Mouse (Mus musculus): Measurements from ENCODE around the gene Pik3c2b. TPM values are rescaled to one million over a fixed set of nuclear protein-coding genes. Genes with fewer than 3 reads are reported as not detected.
"Not testable (repeated sequence)": the region's sequence is repeated elsewhere in the genome, so short reads cannot be mapped to it uniquely, and the experiment has no call there.

Gene Pik3c2b
- polyA plus RNA-seq, 1 experiment from 2014 or later = 8.1 TPM

DNA sequence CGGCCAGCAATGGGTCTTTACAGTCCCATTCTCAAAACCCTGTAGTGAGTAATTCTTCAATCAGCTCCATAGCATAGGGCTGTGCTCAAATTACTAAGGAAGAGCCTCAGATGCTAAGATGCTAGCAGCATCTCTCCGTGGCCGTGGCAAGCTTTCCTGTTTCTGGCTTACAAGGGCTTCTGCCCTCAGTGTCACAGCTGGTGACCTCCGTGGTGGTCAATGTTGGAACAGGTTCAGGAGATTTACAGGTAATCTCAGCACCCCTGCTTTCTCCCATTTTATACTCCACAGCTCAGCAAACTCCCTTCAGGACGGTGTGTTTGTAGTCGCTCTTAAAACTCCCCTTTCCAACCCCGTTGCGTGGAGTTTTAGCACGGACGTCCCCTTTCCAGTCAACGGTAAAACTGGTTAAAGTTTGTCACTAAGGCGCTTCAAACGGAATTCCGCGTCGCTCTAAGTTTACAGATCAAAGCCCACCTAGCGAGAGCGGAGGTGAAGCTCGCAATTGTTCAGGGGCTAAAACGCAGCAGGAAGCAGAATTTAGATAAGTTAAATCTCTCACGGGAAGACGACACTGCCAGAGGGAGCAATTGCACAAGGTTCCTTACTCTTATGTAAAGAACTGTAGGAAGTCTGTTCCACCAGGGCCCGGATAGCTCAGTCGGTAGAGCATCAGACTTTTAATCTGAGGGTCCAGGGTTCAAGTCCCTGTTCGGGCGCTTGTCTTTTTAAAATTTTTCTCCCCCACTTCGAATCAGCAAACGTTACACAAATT is 12.0 kb upstream of the Pik3c2b start:
- Histone ChIP-seq H3K4me2 (replicated peaks) (peak overlapping the region; percentile 57), H3K27ac (replicated peaks) (peak overlapping the region; percentile 83), H3K4me3 (replicated peaks) (peak overlapping the region; percentile 61), H3K4me1 (peaks cover 8% of the 10 kb centered on the region; the same call in 1 of the 2 replicates), H3K36me3 (no peaks in the 10 kb centered on the region), H3K27me3 (no peaks in the 10 kb centered on the region), H3K9ac (peak overlapping the region; percentile 44), H3K9me3 (replicated peaks) (no peaks in the 10 kb centered on the region)
- under 1% methylated on average over 28 of the region's 28 CpGs for WGBS
- ATAC-seq (ENCODE audit: insufficient number of reproducible peaks, low FRiP score, low TSS enrichment, low read depth) = peak; percentile 82

DNA sequence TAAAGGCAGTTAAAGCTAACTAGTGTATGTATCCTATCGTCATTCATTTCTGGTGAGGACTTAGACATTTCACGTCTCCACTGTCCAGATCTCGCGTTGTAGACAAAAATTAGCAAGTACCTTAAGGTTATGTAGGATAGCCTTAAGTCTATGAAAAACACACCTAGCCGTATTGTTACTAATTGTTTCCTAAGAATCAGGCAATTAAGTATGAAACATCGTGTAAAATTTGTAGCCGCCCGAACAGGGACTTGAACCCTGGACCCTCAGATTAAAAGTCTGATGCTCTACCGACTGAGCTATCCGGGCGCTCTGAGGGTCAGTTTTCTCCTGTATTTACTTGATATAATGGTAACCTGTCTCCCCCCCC is 11.4 kb upstream of the Pik3c2b start:
- Histone ChIP-seq H3K36me3 (no peaks in the 10 kb centered on the region), H3K27ac (replicated peaks) (peak overlapping the region; percentile 83), H3K4me2 (replicated peaks) (peak overlapping the region; percentile 57), H3K4me1 (peaks cover 8% of the 10 kb centered on the region; the same call in 1 of the 2 replicates), H3K27me3 (no peaks in the 10 kb centered on the region), H3K4me3 (replicated peaks) (peak overlapping the region; percentile 61), H3K9me3 (replicated peaks) (no peaks in the 10 kb centered on the region), H3K9ac (no peak overlapping the region)
- ATAC-seq (ENCODE audit: insufficient number of reproducible peaks, low FRiP score, low TSS enrichment, low read depth) = peak; percentile 73
- WGBS = 2% methylated on average over 11 of the region's 11 CpGs

DNA sequence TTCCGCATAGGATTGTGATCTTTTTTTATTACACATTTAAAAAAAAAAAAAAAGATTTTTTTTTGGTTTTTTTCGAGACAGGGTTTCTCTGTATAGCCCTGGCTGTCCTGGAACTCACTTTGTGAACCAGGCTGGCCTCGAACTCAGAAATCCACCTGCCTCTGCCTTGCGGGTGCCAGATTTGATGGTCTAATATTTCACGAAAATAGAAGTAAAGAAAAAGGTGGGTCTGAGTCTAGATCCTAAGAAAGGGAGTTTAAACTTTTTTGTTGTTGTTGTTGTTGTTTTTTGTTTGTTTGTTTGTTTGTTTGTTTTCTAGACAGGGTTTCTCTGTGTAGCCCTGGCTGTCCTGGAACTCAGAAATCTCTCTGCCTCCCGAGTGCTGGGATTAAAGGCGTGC is 10.8 kb upstream of the Pik3c2b start:
- not testable (repeated sequence) for H3K9ac ChIP-seq; H3K9me3 ChIP-seq (replicated peaks); ATAC-seq (ENCODE audit: insufficient number of reproducible peaks, low FRiP score, low TSS enrichment, low read depth); H3K4me3 ChIP-seq (replicated peaks); H3K4me2 ChIP-seq (replicated peaks); H3K27me3 ChIP-seq; H3K27ac ChIP-seq (replicated peaks); H3K4me1 ChIP-seq; H3K36me3 ChIP-seq
- 65% methylated on average over 7 of the region's 7 CpGs for WGBS

DNA sequence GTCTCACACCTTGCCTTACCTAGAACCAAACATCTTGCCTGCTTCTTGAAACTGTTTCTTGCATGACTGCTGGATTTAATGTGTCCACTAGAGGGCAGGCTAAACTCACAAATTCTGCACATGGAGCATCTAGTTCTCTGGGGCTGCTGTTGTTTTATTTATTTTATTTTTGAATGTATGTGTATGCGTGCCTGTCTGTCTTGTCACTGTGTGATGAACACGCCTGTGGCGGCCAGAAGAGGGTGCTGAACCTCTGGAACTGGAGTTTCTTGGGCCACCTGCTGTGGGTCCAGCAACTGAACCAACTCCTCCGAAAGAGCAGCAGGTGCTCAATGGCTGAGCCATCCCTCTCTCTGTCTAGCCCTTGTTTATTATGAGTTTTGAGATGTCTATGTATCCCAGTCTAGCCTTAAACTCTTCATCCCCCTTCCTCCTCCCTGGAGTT is 5.9 kb upstream of the Pik3c2b start:
- Histone ChIP-seq H3K9ac (no peak overlapping the region), H3K36me3 (no peaks in the 10 kb centered on the region), H3K4me1 (no peaks in the 10 kb centered on the region), H3K9me3 (replicated peaks) (no peaks in the 10 kb centered on the region), H3K27ac (replicated peaks) (no peak overlapping the region), H3K4me2 (replicated peaks) (no peak overlapping the region), H3K27me3 (no peaks in the 10 kb centered on the region), H3K4me3 (replicated peaks) (no peak overlapping the region)
- 14% methylated on average over 4 of the region's 4 CpGs for WGBS
- ATAC-seq (ENCODE audit: insufficient number of reproducible peaks, low FRiP score, low TSS enrichment, low read depth) = peak; percentile 74; the same call in 1 of the 2 replicates

DNA sequence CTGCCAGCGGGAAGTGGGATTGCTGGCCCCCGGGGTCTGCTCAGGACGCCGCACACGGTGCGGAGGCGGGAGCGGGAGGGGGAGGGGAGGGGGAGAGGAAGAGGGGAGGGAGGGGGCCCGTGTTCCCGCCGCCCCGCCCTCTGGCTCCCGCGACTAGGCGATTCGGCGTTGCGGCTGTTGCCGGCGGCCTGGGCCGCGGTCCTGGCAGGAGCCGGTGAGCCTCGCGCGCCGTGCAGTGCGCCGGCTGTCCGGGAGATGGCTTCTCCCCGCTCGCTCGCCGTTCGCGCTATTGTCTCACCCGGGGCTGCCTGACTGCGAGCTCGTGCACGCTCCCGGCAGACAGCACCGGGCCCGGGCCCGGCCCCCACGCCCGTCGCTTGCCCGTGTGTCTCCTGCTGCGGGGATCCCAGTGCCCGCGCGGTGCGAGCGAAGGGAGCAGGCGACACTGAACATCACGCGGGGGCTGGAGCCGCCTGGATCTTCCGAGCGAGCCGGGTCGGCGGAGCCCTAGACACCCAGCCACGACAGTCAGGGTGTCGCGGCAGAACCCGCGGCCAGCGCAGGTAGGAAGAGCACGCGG is 484 bp downstream of the Pik3c2b start:
- under 1% methylated on average over 60 of the region's 71 CpGs for WGBS
- Histone ChIP-seq H3K27ac (replicated peaks) (peak overlapping the region; percentile 90), H3K9ac (peak overlapping the region; percentile 92), H3K36me3 (no peaks in the 10 kb centered on the region), H3K4me2 (replicated peaks) (peak overlapping the region; percentile 87), H3K4me1 (peaks cover 29% of the 10 kb centered on the region), H3K9me3 (replicated peaks) (no peaks in the 10 kb centered on the region), H3K4me3 (replicated peaks) (peak overlapping the region; percentile 84), H3K27me3 (no peaks in the 10 kb centered on the region)
- peak; percentile 84 for ATAC-seq (ENCODE audit: insufficient number of reproducible peaks, low FRiP score, low TSS enrichment, low read depth)

DNA sequence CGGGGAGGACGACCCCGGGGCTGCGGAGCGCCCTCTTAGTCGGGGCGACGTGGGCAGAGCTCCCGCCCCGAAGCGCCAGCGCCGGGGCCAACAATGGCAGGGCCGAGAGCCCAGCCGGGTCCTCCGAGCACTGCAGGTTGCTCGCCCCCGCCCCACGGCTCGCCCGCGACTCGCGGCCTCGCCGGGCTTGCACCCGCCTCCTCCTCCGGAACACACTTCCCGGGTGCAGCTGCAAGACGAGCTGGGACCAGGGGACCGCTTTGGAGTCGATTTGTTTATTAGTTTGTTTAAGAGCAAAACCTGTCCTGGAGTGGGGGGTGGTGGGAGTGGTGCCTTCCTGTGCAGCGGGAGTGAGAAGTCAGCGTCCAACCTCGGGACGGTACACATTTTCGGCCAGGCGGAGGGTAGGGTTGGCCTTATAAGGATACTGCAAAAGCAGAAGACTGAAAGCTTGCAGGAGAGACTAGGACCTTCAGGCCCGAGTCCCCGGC is 1.0 kb downstream of the Pik3c2b start:
- H3K4me3 ChIP-seq (replicated peaks) = peak overlapping the region; percentile 84
- ATAC-seq (ENCODE audit: insufficient number of reproducible peaks, low FRiP score, low TSS enrichment, low read depth) = peak; percentile 75
- no peaks in the 10 kb centered on the region for H3K36me3 ChIP-seq
- under 1% methylated on average over 40 of the region's 40 CpGs for WGBS
- peaks cover 29% of the 10 kb centered on the region for H3K4me1 ChIP-seq
- H3K4me2 ChIP-seq (replicated peaks) = peak overlapping the region; percentile 87
- no peaks in the 10 kb centered on the region for H3K9me3 ChIP-seq (replicated peaks)
- H3K27me3 ChIP-seq = no peaks in the 10 kb centered on the region
- peak overlapping the region; percentile 92 for H3K9ac ChIP-seq
- H3K27ac ChIP-seq (replicated peaks) = peak overlapping the region; percentile 90

DNA sequence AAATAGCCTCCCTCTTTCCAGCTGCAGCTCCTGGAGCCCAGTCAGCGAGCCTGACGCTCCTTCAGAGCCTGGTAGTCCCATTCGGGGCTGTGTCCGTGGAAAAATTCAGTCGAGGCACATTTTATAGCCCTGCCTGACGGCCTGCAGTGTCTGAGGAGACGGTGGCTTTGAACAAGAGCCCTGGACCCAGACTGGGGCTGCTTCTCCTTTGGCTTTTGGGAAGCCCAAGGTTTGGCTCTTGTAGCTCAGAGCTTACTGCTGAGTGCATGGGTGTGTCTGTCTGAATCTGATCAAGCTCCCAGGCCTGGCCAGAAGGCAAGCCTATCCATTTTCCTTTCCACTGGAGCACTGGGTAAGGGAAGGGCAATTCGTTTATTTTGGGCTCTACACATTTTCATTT is 2.1 kb downstream of the Pik3c2b start:
- Histone ChIP-seq H3K4me1 (peaks cover 29% of the 10 kb centered on the region), H3K4me2 (replicated peaks) (peak overlapping the region; percentile 87), H3K9ac (0 out of 2 replicates have a peak overlapping the region, but pooled peaks have one; percentile 4), H3K9me3 (replicated peaks) (no peaks in the 10 kb centered on the region), H3K27ac (replicated peaks) (peak overlapping the region; percentile 73), H3K36me3 (no peaks in the 10 kb centered on the region), H3K27me3 (no peaks in the 10 kb centered on the region), H3K4me3 (replicated peaks) (peak overlapping the region; percentile 84)
- no peak; the same call in 1 of the 2 replicates for ATAC-seq (ENCODE audit: insufficient number of reproducible peaks, low FRiP score, low TSS enrichment, low read depth)
- 33% methylated on average over 8 of the region's 8 CpGs for WGBS

DNA sequence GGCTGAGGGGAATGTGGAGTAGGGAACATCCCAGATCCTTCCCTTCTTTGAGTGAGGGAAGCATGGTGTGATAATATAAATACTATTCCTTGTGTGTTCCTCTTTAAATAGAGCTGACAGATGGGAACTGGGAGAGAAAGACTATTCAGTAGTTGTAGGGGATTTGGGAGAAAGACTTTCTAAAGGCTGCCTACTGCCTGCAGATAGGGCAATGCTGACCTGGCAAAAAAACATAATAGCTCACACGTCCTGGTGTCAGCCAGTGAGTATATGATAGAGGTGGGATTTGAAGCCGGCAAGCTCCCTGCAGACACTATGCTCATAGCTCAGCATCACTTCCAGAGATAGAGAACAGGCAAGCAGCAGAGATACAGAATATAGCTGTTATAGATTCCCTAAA is 3.2 kb downstream of the Pik3c2b start:
- Histone ChIP-seq H3K4me3 (replicated peaks) (no peak overlapping the region), H3K9me3 (replicated peaks) (no peaks in the 10 kb centered on the region), H3K36me3 (no peaks in the 10 kb centered on the region), H3K4me1 (peaks cover 29% of the 10 kb centered on the region), H3K27ac (replicated peaks) (no peak overlapping the region), H3K9ac (no peak overlapping the region), H3K27me3 (no peaks in the 10 kb centered on the region), H3K4me2 (replicated peaks) (no peak overlapping the region)
- WGBS = 71% methylated on average over 2 of the region's 2 CpGs
- no peak for ATAC-seq (ENCODE audit: insufficient number of reproducible peaks, low FRiP score, low TSS enrichment, low read depth)

DNA sequence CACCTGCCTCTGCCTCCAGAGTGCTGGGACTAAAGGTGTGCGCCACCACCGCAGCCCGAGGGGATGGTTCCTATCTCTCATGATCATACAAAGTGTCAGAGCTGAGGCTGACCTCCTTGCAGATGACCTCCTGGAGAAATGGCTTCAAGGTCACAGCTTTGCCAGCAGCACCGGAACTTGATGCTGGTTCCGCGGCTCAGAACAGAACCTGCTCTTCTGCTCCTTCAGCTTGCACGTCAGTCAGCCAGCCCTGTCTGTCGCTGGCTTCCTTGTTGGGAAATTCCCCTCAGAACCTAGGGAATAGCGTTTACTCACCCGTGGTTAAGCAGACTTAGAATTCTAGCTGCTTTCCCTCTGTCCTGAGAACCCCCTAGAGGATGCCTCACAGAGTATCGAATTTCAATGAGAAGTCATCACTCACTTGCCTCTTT is 4.5 kb downstream of the Pik3c2b start:
- no peaks in the 10 kb centered on the region for H3K27me3 ChIP-seq
- 32% methylated on average over 11 of the region's 11 CpGs for WGBS
- no peak overlapping the region for H3K4me2 ChIP-seq (replicated peaks)
- H3K27ac ChIP-seq (replicated peaks) = no peak overlapping the region
- peaks cover 26% of the 10 kb centered on the region for H3K4me1 ChIP-seq
- no peak overlapping the region for H3K4me3 ChIP-seq (replicated peaks)
- no peak overlapping the region for H3K9ac ChIP-seq
- ATAC-seq (ENCODE audit: insufficient number of reproducible peaks, low FRiP score, low TSS enrichment, low read depth) = no peak
- no peaks in the 10 kb centered on the region for H3K9me3 ChIP-seq (replicated peaks)
- no peaks in the 10 kb centered on the region for H3K36me3 ChIP-seq

DNA sequence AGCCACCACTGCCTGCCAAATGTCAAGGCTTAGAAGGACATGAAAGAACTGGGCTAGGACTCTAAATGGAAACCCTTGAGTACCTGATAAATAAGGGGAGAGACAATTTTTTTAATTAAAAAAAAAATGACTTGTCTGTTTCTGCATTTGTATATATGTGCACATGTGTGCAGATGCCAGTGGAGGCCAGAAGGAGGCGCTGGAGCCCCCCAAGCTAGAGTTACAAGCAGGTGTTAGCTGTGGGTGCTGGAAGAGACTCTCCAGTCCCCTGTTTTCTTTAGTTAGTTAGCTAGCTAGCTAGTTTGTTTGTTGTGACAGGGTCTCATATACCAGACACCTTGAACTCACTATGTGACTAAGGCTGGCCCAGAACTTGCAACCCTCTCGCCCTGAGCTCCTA is 6.4 kb downstream of the Pik3c2b start:
- Histone ChIP-seq H3K9ac (no peak overlapping the region), H3K4me1 (peaks cover 24% of the 10 kb centered on the region), H3K9me3 (replicated peaks) (no peaks in the 10 kb centered on the region), H3K27ac (replicated peaks) (no peak overlapping the region), H3K4me2 (replicated peaks) (no peak overlapping the region), H3K36me3 (no peaks in the 10 kb centered on the region), H3K27me3 (no peaks in the 10 kb centered on the region), H3K4me3 (replicated peaks) (no peak overlapping the region)
- ATAC-seq (ENCODE audit: insufficient number of reproducible peaks, low FRiP score, low TSS enrichment, low read depth) = no peak
- 89% methylated on average over 2 of the region's 2 CpGs for WGBS

DNA sequence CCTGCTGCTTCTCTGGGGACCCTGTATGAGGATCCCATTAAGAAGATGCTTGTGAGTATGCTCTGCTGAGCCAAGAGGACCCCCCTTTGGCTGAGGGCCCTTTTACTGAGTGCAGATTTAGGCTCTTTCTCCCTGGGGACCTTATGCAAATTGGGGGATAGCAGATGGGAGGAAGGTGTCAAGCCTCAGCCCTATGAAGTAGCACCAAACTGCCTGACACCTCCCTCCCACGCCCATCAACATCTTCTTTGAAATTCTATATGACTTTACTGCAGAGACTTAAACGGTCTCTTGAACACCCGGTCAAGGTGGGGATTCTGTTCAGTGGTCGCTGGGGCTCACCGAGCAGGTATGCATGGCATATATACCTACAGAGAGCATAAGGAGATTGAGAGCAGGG is 7.6 kb downstream of the Pik3c2b start:
- H3K36me3 ChIP-seq = no peaks in the 10 kb centered on the region
- no peaks in the 10 kb centered on the region for H3K9me3 ChIP-seq (replicated peaks)
- H3K4me2 ChIP-seq (replicated peaks) = no peak overlapping the region
- H3K9ac ChIP-seq = no peak overlapping the region
- no peak overlapping the region for H3K4me3 ChIP-seq (replicated peaks)
- 57% methylated on average over 5 of the region's 5 CpGs for WGBS
- H3K27me3 ChIP-seq = no peaks in the 10 kb centered on the region
- no peak overlapping the region for H3K27ac ChIP-seq (replicated peaks)
- H3K4me1 ChIP-seq = peaks cover 24% of the 10 kb centered on the region
- no peak for ATAC-seq (ENCODE audit: insufficient number of reproducible peaks, low FRiP score, low TSS enrichment, low read depth)
